Mouse (Mus musculus): ENCODE results near the gene Olfr307. TPM values are rescaled to one million over a fixed set of nuclear protein-coding genes. Genes with fewer than 3 reads are reported as not detected.

Gene Olfr307
- polyA plus RNA-seq, 1 experiment from 2014 or later = not detected

Small RNAs within 50 kb of the gene (microRNA-seq; reads per million reads assigned to microRNA genes)
- gene Gm23192 = not detected

Other genes with a start within 250 kb of the Olfr307 start
- gene Vmn2r75, start 165.8 kb downstream of the Olfr307 start, polyA plus RNA-seq (2015; fragmentation: Nextera tagmentation; extraction: Ambion mirVana) = not detected in 2 replicates
- gene Vmn2r76, start 91.3 kb downstream of the Olfr307 start, polyA plus RNA-seq (2015; fragmentation: Nextera tagmentation; extraction: Ambion mirVana) = not detected in 2 replicates
- not detected in 2 replicates for gene Olfr310, start 60.4 kb downstream of the Olfr307 start, polyA plus RNA-seq (2015; fragmentation: Nextera tagmentation; extraction: Ambion mirVana)
- gene Olfr309, start 23.9 kb downstream of the Olfr307 start, polyA plus RNA-seq (2015; fragmentation: Nextera tagmentation; extraction: Ambion mirVana) = not detected in 2 replicates
- gene Olfr308, start 12.0 kb downstream of the Olfr307 start, polyA plus RNA-seq (2015; fragmentation: Nextera tagmentation; extraction: Ambion mirVana) = not detected in 2 replicates
- not detected in 2 replicates for gene Olfr305, start 29.3 kb upstream of the Olfr307 start, polyA plus RNA-seq (2015; fragmentation: Nextera tagmentation; extraction: Ambion mirVana)
- not detected in 2 replicates for gene Olfr304, start 49.1 kb upstream of the Olfr307 start, polyA plus RNA-seq (2015; fragmentation: Nextera tagmentation; extraction: Ambion mirVana)
- not detected in 2 replicates for gene Olfr303, start 60.2 kb upstream of the Olfr307 start, polyA plus RNA-seq (2015; fragmentation: Nextera tagmentation; extraction: Ambion mirVana)
- not detected in 2 replicates for gene Olfr301, start 66.3 kb upstream of the Olfr307 start, polyA plus RNA-seq (2015; fragmentation: Nextera tagmentation; extraction: Ambion mirVana)
- gene Olfr299, start 122.3 kb upstream of the Olfr307 start, polyA plus RNA-seq (2015; fragmentation: Nextera tagmentation; extraction: Ambion mirVana) = not detected in 2 replicates
- gene Olfr298, start 154.9 kb upstream of the Olfr307 start, polyA plus RNA-seq (2015; fragmentation: Nextera tagmentation; extraction: Ambion mirVana) = not detected in 2 replicates
- not detected in 2 replicates for gene Olfr297, start 182.4 kb upstream of the Olfr307 start, polyA plus RNA-seq (2015; fragmentation: Nextera tagmentation; extraction: Ambion mirVana)
- not detected in 2 replicates for gene Olfr295, start 246.3 kb upstream of the Olfr307 start, polyA plus RNA-seq (2015; fragmentation: Nextera tagmentation; extraction: Ambion mirVana)

All from heart, embryonic 13.5 days (tissue).